Mouse (Mus musculus): ENCODE data around the gene Nol3. TPM values are rescaled to one million over a fixed set of nuclear protein-coding genes. Genes with fewer than 3 reads are reported as not detected.
"Not testable (repeated sequence)": the region's sequence is repeated elsewhere in the genome, so short reads cannot be mapped to it uniquely, and the experiment has no call there.

Nol3 gene
- polyA plus RNA-seq, 1 experiment, result 71.2 TPM

DNA sequence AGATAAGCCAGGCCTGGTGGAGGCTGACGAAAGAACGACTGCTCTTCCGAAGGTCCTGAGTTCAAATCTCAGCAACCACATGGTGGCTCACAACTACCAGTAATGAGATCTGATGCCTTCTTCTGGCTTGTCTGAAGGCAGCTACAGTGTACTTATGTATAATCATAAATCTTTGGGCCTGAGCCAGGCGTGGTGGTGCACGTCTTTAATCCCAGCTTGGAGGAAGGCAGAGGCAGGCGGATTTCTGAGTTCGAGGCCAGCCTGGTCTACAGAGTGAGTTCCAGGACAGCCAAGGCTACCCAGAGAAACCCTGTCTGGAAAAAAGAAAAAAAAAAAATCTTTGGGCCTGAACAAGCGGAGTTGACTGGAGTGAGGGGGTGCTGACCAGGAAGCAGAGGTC lies 15.4 kb downstream of the Nol3 start:
- H3K27ac ChIP-seq (replicated peaks; ENCODE audit: low read depth, low read length); H3K4me3 ChIP-seq (ENCODE audit: insufficient read depth, low read depth, low read length); H3K4me1 ChIP-seq (ENCODE audit: control insufficient read depth, insufficient read depth, insufficient read length, low read length): not testable (repeated sequence)

DNA sequence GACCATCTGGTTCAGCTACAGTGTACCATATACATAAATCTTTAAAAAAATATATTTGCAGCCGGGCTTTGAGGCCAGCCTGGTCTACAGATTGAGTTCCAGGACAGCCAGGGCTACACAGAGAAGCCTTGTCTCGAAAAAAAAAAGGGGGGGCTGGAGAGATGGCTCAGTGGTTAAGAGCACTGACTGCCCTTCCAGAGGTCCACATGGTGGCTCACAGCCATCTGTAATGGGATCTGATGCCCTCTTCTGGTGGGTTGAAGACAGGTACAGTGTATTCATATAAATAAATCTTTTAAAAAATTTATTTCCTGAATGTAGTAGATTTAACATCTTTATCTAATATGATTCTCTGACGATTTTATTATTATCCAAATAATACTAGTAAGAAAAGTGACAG lies 15.9 kb downstream of the Nol3 start:
- H3K4me1 ChIP-seq (ENCODE audit: control insufficient read depth, insufficient read depth, insufficient read length, low read length); H3K27ac ChIP-seq (replicated peaks; ENCODE audit: low read depth, low read length); H3K4me3 ChIP-seq (ENCODE audit: insufficient read depth, low read depth, low read length): not testable (repeated sequence)

DNA sequence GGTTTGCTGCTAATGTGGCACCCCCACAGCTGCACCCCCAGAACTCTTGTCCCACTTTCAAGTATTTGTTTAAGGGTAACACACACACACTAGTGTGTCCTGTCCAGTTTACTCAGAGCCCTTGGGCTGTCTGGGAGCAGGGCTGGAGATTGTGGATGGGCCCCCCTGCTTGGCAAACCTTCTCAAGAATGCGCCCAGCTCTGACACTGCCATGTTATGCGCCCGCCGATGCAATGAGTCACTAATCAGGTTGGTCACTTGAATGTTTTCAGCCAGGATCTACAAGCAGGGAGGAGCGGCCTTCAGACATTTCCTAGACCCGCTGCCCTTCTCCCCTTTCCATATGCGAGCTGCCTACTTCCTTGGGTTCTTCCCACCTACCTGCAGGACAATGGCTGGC lies 16.5 kb downstream of the Nol3 start:
- H3K27ac ChIP-seq (replicated peaks; ENCODE audit: low read depth, low read length), result no peak overlapping the region
- H3K4me1 ChIP-seq (ENCODE audit: control insufficient read depth, insufficient read depth, insufficient read length, low read length), result peaks cover 9% of the 10 kb centered on the region
- no peak overlapping the region for H3K4me3 ChIP-seq (ENCODE audit: insufficient read depth, low read depth, low read length)

DNA sequence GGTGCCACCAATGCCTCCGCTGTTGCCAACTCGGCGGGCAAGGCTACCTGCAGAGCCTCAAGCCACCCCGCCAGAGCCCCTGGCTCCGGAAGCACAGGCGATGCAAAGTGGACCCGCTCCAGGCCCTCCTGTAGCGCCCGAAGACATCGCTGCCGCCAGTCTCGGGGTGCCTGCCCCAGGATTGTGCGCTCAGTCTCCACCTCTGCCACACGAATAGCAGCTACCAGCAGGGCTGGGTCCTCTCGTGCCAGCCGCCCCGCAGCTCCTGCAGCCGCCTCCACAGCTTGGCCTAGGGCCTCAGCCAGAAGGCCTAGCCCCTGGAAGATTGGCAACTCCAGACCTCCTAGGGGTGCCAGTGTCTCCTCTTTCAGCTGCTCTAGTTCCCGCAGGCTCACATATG lies 17.5 kb downstream of the Nol3 start:
- H3K27ac ChIP-seq (replicated peaks; ENCODE audit: low read depth, low read length), result no peak overlapping the region
- H3K4me3 ChIP-seq (ENCODE audit: insufficient read depth, low read depth, low read length), result no peak overlapping the region
- H3K4me1 ChIP-seq (ENCODE audit: control insufficient read depth, insufficient read depth, insufficient read length, low read length), result peaks cover 9% of the 10 kb centered on the region

DNA sequence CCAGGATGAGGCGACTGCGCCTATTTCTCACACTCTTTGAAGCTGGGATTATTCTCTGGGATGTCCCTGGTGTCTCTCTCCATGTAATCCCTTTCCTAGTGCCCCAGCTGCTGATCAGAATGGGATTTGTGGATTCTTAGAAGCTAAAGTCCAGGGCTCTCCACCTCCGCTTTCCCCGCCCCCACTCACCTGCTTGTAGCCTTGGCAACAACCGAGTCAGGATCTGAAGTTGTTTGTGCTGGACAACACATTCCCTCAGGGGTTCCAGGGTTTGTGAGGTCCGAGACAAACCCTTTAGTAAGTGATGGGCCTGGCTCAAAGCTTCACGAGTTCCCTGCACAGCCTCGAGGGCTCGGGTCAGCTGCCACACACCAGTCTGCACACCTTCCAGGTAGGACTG lies 18.8 kb downstream of the Nol3 start:
- Histone ChIP-seq H3K4me3 (ENCODE audit: insufficient read depth, low read depth, low read length) (peak overlapping the region; percentile 55), H3K27ac (replicated peaks; ENCODE audit: low read depth, low read length) (peak overlapping the region; percentile 80), H3K4me1 (ENCODE audit: control insufficient read depth, insufficient read depth, insufficient read length, low read length) (peaks cover 11% of the 10 kb centered on the region)

DNA sequence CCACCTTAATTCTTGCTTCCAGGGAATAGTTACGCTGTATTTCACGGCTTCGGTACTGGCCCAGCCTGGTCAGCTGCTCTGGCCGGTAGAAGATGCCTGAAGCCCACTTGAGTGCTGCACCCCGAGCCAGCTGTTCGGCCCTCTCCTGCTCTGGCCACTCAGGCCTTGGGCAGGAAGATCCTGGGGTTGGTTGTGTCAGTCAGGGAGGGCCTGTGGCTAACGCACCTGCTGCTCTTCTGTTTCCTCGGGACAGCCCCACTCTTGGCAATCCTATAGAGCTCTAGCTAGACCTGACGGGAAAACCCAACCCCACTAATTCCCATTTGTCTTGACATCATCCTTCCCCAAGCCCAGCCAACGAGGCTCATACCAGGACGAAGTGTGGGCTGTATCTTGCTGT lies 19.3 kb downstream of the Nol3 start:
- H3K4me3 ChIP-seq (ENCODE audit: insufficient read depth, low read depth, low read length), result peak overlapping the region; percentile 55
- H3K4me1 ChIP-seq (ENCODE audit: control insufficient read depth, insufficient read depth, insufficient read length, low read length), result peaks cover 7% of the 10 kb centered on the region; the same call in 1 of the 2 replicates
- H3K27ac ChIP-seq (replicated peaks; ENCODE audit: low read depth, low read length), result peak overlapping the region; percentile 80

DNA sequence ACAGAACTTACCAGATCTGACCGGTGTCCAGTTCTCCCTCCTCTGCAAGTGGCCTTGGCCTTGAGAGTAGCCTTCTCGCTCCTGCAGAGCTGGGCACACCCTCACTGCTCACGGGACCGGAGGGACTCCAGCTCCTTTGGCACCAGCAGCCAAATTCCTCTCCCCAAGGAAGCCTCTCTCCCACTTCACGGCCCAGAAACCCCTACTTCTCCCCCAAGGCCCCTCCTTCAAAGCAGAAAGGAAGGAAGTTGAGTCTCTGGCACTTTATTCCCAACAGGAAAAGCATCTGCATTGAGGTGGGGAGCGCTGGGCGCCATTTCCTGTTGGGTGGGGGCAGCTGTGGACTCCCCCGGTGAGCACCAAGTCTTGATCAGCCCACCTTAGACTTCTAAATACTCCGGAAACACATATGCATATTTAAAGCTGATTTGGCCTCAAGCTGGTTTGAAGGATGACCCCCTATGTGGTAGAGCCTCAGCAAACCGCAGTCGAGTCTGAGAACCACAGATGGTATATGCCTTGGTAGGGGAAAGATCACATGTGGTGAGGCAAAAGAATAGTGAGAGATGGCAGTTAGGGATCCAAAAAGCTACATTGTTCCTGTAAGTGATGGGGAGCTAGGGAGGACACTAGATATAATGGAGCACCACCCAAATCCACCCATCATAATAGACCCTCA lies 20.1 kb downstream of the Nol3 start, which contains the start of gene Exoc3l:
Gene Exoc3l (minus strand): TSS at position 207 of the 679 bp plus-strand sequence.
- Histone ChIP-seq H3K27ac (replicated peaks; ENCODE audit: low read depth, low read length) (peak within 1 kb of the TSS; percentile 80), H3K4me3 (ENCODE audit: insufficient read depth, low read depth, low read length) (peak within 1 kb of the TSS; percentile 55), H3K4me1 (ENCODE audit: control insufficient read depth, insufficient read depth, insufficient read length, low read length) (0 out of 2 replicates have a peak, but pooled peaks cover 3% of the 10 kb centered on the region)

DNA sequence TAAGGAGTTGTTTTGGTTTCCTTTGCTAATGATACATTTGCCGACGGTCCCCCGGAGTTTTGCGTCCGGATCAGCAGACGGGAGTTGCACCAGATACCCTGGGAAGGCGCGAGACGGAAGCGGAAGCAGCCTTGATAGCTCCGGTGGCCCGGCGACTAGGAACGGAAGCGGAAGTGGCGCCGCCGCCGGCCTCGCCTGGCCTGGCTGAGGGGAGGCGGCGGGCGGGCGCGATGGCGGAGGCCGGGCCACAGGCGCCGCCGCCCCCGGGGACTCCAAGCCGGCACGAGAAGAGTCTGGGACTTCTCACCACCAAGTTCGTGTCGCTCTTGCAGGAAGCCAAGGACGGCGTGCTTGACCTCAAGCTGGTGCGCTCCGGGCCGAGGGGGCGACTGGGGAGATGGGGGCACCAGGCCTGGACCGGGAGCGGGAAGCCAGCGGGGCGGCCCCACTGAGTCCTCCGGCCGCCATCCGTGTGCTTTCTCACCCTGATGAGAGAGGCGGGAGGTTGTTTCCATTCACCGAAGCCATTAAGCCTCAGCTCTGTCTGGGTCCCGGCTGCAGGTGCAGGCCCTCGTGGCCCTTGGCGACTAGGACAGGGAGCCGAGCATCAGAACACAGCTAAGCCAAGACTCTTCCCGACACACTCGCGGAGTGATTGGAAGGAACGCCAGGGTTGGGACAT lies 21.7 kb downstream of the Nol3 start, which contains the start of gene E2f4:
Gene E2f4 (plus strand): TSS at position 153 of the 682 bp plus-strand sequence.
- peak within 1 kb of the TSS; percentile 80 for H3K27ac ChIP-seq (replicated peaks; ENCODE audit: low read depth, low read length)
- 0 out of 2 replicates have a peak, but pooled peaks cover 3% of the 10 kb centered on the region for H3K4me1 ChIP-seq (ENCODE audit: control insufficient read depth, insufficient read depth, insufficient read length, low read length)
- peak within 1 kb of the TSS; percentile 82 for H3K4me3 ChIP-seq (ENCODE audit: insufficient read depth, low read depth, low read length)

DNA sequence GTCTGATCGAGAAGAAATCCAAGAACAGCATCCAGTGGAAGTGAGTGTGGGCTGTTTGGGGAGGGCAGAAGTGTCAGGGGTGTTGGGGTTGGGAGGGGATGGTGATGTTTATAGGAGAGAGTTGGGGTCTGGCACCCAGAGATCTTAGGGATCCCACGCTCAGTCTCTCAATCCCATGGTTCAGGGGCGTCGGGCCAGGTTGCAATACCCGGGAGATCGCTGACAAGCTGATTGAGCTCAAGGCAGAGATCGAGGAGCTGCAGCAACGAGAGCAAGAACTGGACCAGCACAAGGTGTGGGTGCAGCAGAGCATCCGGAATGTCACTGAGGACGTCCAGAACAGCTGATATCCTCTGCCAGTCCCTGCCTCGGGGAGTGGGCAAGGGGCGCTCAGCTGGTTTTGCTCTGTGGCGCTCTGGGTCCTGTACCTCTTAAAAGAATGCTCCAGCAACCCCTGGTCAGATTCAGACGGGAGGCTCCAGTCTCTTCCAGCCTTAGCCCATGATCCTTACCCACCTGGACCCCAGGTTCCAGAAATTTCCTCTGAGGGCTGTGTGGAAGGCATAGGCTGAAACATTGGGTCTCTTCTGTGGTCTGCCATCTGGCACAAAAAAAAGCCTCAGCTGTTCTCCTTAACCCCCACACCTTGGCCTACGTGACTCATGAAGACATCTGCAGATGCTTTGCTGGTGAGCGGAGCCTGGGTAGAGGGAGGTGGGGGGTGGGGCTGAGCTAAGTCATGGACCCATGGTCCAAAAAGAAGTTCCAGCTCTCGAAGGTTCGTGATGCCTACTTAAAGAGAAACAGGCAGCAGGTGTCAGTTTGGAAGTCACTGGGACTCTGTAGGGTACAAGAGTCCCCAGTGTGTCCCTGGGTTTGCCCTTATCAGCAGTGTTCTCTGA lies 22.7 kb downstream of the Nol3 start:
- no peak overlapping the region for H3K27ac ChIP-seq (replicated peaks; ENCODE audit: low read depth, low read length)
- H3K4me3 ChIP-seq (ENCODE audit: insufficient read depth, low read depth, low read length), result peak overlapping the region; percentile 82
- H3K4me1 ChIP-seq (ENCODE audit: control insufficient read depth, insufficient read depth, insufficient read length, low read length), result 0 out of 2 replicates have a peak, but pooled peaks cover 3% of the 10 kb centered on the region

DNA sequence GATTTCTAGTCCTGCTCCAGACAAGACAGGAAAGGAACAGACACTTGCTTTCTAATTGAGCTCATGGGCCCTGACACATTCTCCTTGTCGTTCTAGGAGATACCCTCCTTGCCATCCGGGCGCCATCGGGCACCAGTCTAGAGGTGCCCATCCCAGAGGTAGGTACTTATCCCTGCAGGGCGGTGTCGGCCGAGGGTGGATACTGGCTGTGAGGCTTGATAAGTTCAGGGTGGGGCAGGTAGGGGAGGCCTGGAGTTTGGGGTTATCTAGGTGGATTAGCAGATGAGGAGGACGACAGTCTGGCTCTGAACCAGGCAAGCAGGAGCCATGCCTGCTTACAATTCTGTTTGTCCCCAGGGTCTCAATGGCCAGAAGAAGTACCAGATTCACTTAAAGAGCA lies 24.0 kb downstream of the Nol3 start:
- Histone ChIP-seq H3K4me1 (ENCODE audit: control insufficient read depth, insufficient read depth, insufficient read length, low read length) (peaks cover 5% of the 10 kb centered on the region; the same call in 1 of the 2 replicates), H3K4me3 (ENCODE audit: insufficient read depth, low read depth, low read length) (no peak overlapping the region), H3K27ac (replicated peaks; ENCODE audit: low read depth, low read length) (no peak overlapping the region)

DNA sequence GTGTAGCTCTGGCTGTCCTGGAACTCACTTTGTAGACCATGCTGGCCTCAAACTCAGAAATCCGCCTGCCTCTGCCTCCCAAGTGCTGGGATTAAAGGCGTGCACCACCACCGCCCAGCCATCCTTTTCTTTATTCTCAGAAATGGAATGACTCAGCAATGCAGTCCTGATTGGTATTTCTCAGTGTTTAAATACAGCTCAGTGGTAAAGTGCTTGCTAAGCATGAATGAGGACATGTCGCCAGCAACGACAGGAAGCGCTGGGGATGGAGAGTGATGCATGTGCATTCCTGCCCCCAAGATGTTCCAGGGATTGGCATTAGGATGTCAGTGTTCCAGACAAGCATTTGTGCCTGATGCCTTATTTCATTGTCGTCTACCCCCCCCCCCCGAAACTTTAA lies 27.5 kb downstream of the Nol3 start:
- no peak overlapping the region for H3K4me3 ChIP-seq (ENCODE audit: insufficient read depth, low read depth, low read length)
- no peak overlapping the region for H3K27ac ChIP-seq (replicated peaks; ENCODE audit: low read depth, low read length)
- H3K4me1 ChIP-seq (ENCODE audit: control insufficient read depth, insufficient read depth, insufficient read length, low read length), result peaks cover 8% of the 10 kb centered on the region; the same call in 1 of the 2 replicates

DNA sequence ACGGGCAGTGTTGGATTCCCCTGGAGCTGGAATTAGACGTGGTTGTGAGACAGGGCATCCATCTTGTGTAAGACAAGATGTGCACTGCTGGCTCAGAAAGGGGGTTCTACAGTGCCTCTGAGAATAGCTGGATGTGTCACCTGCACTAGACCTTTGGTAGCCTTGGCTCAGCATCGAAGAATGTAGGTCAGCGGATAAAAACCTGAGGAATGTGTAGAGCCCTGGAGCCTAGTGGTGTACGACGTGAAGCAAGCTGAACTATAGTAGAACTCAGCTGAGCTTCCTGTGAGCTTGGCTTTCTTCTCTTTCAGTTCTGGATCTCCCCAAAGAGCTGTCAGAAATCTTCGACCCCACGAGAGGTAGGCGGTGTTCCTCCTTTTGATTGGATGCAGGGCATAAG lies 27.9 kb downstream of the Nol3 start:
- Histone ChIP-seq H3K4me3 (ENCODE audit: insufficient read depth, low read depth, low read length) (no peak overlapping the region), H3K4me1 (ENCODE audit: control insufficient read depth, insufficient read depth, insufficient read length, low read length) (peaks cover 5% of the 10 kb centered on the region; the same call in 1 of the 2 replicates), H3K27ac (replicated peaks; ENCODE audit: low read depth, low read length) (no peak overlapping the region)

DNA sequence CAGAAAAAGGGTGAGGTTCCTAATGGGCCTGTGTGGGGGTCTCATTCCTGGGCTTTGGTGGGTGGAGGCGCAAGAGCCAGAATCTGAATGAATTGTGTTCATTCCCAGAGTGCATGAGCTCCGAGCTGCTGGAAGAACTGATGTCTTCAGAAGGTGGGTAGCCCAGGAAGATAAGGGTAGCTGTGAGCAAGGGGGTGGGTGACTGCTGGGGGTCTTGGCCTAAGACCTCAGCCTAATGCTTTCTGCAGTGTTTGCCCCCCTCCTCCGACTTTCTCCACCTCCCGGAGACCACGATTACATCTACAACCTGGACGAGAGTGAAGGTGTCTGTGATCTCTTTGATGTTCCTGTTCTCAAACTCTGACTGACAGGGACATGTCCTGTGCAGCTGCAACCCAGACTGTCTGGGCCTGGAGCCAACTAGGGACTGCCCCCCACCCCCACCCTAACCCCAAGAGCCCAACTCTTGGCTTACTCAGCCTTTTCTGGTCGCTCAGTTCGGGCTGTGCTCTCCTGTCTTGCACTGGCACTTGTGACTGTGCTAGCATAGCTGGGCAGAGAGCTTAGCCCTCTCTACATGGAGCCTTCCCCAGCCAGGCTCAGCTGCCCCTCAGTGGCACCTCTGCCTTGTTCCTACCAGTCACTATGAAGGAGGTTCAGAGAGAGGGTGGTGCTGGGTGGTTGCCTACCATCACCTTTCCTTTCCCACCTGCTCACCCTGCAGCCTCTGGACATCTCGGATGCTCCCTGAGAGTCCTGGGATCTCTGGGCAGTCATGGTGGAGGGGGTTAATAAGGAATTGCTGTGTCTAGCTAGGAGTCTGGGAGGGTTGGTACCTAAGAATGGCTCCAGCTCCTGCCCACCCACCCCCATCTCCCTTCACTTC lies 28.6 kb downstream of the Nol3 start:
- peaks cover 5% of the 10 kb centered on the region; the same call in 1 of the 2 replicates for H3K4me1 ChIP-seq (ENCODE audit: control insufficient read depth, insufficient read depth, insufficient read length, low read length)
- H3K27ac ChIP-seq (replicated peaks; ENCODE audit: low read depth, low read length), result no peak overlapping the region
- H3K4me3 ChIP-seq (ENCODE audit: insufficient read depth, low read depth, low read length), result no peak overlapping the region

All from brown adipose tissue, adult 24 weeks (tissue).